Mouse (Mus musculus) spleen, postnatal 10 days (tissue): ENCODE results near the gene C2cd4b.

ENCODE experiments used
- DNase-seq, 2 experiments: peaks; one replicate each; pipeline ENCODE4 v3.0.0; 2021 to 2022; ENCODE audit warnings: low spot score in 2 of 2

C2cd4b gene

GRCm38 (mm10) chr9:67771293-67771692 lies 12.1 kb downstream of the C2cd4b start:
- DNase-seq: no peak

GRCm38 (mm10) chr9:67774201-67774600 lies 15.0 kb downstream of the C2cd4b start:
- DNase-seq: no peak

- no peak for DNase-seq
Observed at GRCm38 (mm10) chr9:67778553-67778952, 19.3 kb downstream of the C2cd4b start.

- DNase-seq: no peak
Observed at GRCm38 (mm10) chr9:67782786-67783185, 23.5 kb downstream of the C2cd4b start.

- no peak for DNase-seq
Observed at GRCm38 (mm10) chr9:67783464-67783863, 24.2 kb downstream of the C2cd4b start.

- DNase-seq: peak in 1 of 2 experiments; percentile 36
Observed at GRCm38 (mm10) chr9:67783925-67784324, 24.7 kb downstream of the C2cd4b start.

GRCm38 (mm10) chr9:67786311-67786710 lies 27.1 kb downstream of the C2cd4b start:
- no peak for DNase-seq

GRCm38 (mm10) chr9:67787671-67788070 lies 28.4 kb downstream of the C2cd4b start:
- DNase-seq: no peak

GRCm38 (mm10) chr9:67792405-67792804 lies 33.2 kb downstream of the C2cd4b start:
- DNase-seq: no peak

GRCm38 (mm10) chr9:67793501-67793900 lies 34.3 kb downstream of the C2cd4b start:
- no peak for DNase-seq

- DNase-seq: no peak
Observed at GRCm38 (mm10) chr9:67794216-67794615, 35.0 kb downstream of the C2cd4b start.

- DNase-seq: no peak
Observed at GRCm38 (mm10) chr9:67794668-67795067, 35.4 kb downstream of the C2cd4b start.

- no peak for DNase-seq
Observed at GRCm38 (mm10) chr9:67795205-67795675, 36.0 kb downstream of the C2cd4b start.

GRCm38 (mm10) chr9:67799078-67799819 lies 40.0 kb downstream of the C2cd4b start:
- no peak for DNase-seq

- peak; percentile 32 to 74 for DNase-seq
Observed at GRCm38 (mm10) chr9:67802241-67802640, 43.0 kb downstream of the C2cd4b start.

GRCm38 (mm10) chr9:67807000-67807399 lies 47.8 kb downstream of the C2cd4b start:
- no peak for DNase-seq

- no peak for DNase-seq
Observed at GRCm38 (mm10) chr9:67810527-67810926, 51.3 kb downstream of the C2cd4b start.
